Mouse (Mus musculus) megakaryocyte, embryonic 14.5 days (primary cell): ENCODE measurements around the gene Oprl1.

Experiments
- FLI1 ChIP-seq: IDR thresholded peaks from 2 replicates; pipeline ENCODE4 v1.6.1; 2012; ENCODE audit warnings: low read length, inconsistent platforms, mixed read lengths
- GATA1 ChIP-seq: IDR thresholded peaks from 3 replicates; pipeline ENCODE4 v1.6.1; 2012; ENCODE audit warnings: mixed read lengths, low read length, inconsistent platforms, borderline replicate concordance

DNA sequence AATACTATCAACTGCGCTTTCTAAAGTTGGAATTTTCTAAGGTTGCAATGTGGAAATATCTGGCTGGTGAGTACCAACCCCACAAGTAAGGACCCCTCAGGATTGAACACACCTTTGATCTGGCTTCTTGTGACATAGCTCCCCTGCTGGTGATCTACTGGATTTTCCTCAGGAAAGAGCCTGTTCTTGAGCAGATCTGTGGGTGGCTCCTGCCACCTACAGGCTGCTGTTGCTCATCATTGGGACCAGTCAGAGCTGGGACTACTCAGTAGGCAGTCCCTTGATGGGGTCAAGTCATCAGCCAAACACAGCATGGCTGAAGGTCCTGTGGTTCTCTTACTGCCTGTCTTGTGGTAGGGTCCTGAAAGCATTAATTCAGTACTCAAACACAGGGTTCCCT, 36.0 kb upstream of the Oprl1 start:
- TF ChIP-seq GATA1 (no peak), FLI1 (no peak)
